Mouse (Mus musculus) thymus, postnatal 25 days (tissue): ENCODE data around the gene Gm10964.
"Not testable (repeated sequence)": the region's sequence is repeated elsewhere in the genome, so short reads cannot be mapped to it uniquely, and the experiment has no call there.

Experiments used
- DNase-seq: peaks from one replicate; pipeline ENCODE4 v3.0.0; 2022

Gene Gm10964

GRCm38 (mm10) chr3:103780271-103780670 lies 41.1 kb downstream of the Gm10964 start:
- no peak for DNase-seq

GRCm38 (mm10) chr3:103780777-103781176 lies 41.6 kb downstream of the Gm10964 start:
- no peak for DNase-seq

- DNase-seq, result no peak
Measured at GRCm38 (mm10) chr3:103782844-103783609, 43.9 kb downstream of the Gm10964 start.

DNA sequence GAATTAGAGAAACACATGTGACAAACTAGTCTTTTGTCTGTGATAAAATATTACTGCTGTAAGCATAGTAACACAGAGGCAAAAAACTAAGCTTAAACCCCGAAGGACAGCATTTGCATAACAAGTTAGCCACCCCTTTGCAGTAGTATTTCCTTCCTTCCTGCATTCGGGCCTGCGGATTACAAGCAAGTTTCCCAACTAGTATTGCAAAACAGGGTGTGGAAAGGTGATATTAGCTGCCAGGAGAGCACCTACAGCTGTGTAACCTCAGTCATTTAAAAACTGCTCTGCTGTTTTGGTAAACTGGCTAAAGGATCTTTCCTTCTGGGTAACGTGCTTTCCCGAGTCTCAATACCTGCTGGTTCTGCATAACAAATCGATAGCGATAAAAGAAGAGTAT lies 48.1 kb downstream of the Gm10964 start:
- no peak for DNase-seq

GRCm38 (mm10) chr3:103789096-103789495 lies 49.9 kb downstream of the Gm10964 start:
- DNase-seq, result no peak

DNA sequence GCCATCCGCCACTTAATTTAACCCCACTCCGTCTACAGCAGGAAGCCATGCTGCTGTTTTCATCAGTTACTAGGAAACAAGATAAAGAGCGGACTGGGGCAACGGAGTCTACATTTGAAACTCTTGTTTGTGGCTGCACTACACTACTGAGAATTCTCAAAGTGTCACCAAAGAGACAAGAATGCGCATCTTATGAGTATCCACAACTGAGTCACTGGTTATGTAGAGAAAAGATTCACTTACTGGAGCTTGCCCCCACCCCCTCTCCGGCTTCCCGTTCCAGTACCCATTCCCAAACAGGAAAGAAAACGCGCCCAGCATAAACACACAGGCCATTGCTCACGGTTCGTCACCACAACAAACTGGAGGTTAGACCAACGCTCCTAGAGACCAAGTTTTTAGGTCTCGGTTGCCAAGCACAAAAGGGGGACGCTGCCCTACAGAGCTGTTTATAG lies 50.8 kb downstream of the Gm10964 start:
- DNase-seq, result no peak

GRCm38 (mm10) chr3:103790346-103791145 lies 51.4 kb downstream of the Gm10964 start:
- DNase-seq, result peak; percentile 58

- peak; percentile 95 for DNase-seq
Measured at GRCm38 (mm10) chr3:103791230-103792110, 52.3 kb downstream of the Gm10964 start, which contains the start of gene Hipk1. TSS of gene Hipk1 (minus strand) at chr3:103791563.

- not testable (repeated sequence) for DNase-seq
Measured at GRCm38 (mm10) chr3:103792111-103792406, 52.9 kb downstream of the Gm10964 start.

DNA sequence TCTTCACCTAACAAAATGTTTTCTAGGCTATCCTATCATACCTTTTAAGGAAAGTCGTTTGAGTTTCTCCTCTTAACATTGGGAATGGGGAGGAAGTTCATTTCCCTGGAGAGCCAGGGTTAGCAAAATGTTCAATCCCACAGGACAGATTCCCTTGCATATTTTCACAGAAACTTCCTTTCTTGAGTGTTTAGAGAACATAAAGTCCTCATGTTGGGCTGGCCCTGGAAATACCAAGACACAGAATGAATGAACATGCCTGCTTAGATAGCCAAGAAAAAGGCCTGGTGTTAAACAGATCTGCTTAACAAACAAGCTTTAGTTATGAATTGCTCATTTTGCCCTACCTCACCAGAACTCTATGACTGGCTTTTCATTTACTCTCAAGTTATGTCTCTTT lies 53.4 kb downstream of the Gm10964 start:
- DNase-seq, result no peak
